Mouse (Mus musculus) gastrocnemius, postnatal 4 days (tissue): ENCODE measurements around the gene St7l. TPM values are rescaled to one million over a fixed set of nuclear protein-coding genes. Genes with fewer than 3 reads are reported as not detected.

Experiments used
- DNase-seq, 2 experiments: peaks; one replicate each; pipeline ENCODE4 v3.0.0; 2021 to 2022; ENCODE audit warnings: low spot score in 2 of 2, mixed read lengths in 2 of 2
- total RNA-seq, 2 experiments: library from RNA; stranded (reverse); gene quantifications; 2 replicates each; pipeline ENCODE4 v1.2.3; 2021

Gene St7l
- total RNA-seq, 2 experiments from 2014 or later, result 22.9 to 29.4 TPM

DNA sequence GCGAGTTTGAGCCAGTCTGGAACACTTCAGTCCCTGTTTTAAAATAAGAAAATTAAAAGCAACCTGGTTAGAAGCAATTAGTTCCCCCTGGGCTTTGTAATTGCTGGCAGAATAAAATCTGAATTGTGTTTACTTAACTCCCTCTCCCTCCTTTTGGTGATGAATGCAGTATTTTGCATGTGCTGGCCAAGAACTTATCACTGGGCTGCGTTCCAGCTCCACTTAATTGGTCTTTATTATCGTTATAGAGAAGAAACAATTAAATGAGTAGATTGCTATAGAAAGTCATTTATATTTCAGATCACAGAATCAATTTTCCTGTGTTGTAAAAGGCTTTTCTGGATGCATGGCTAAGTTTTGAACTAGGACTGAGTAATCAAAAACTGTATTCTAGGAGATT is 32.3 kb downstream of the St7l start:
- no peak for DNase-seq

GRCm38 (mm10) chr3:104901154-104901553 is 37.3 kb downstream of the St7l start:
- DNase-seq, result no peak

GRCm38 (mm10) chr3:104905389-104905788 is 41.6 kb downstream of the St7l start:
- DNase-seq, result no peak

DNA sequence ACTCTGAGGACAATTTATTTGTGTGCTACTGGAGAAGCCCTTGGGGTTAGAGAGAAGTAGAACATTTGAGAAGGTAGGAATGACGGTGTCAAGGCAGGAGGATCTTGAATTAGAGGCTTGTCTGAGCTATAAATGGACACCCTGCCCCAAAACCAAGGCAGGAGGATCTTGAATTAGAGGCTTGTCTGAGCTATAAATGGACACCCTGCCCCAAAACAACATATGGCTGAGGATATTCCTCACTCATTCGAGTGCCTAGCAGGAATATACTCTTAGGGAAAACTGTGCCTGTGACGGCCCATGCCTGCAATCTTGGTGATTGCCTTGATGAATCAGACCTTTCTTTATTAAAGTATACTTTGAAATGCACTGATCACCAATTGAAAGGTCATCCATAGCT is 42.2 kb downstream of the St7l start:
- DNase-seq, result no peak

DNA sequence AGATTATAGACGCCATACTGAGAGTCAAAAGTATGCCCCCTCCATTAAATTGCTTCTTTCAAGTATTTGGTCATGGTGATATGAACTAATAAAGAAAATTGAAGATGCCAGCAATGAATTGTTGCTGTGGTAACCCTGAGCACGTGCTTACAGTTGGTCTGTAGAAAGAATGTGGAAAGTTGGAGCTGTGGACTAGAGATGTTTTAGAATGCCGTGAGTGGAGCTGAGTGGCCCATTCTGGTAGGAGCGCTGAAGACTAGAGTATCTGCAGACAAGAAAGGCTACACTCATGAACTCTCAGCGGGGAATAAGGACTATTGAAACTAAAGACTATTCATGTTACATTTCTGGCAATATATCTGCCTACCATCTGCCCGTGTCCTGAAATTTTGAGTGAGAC is 45.4 kb downstream of the St7l start:
- no peak for DNase-seq

GRCm38 (mm10) chr3:104914986-104915385 is 51.2 kb downstream of the St7l start:
- no peak for DNase-seq

DNA sequence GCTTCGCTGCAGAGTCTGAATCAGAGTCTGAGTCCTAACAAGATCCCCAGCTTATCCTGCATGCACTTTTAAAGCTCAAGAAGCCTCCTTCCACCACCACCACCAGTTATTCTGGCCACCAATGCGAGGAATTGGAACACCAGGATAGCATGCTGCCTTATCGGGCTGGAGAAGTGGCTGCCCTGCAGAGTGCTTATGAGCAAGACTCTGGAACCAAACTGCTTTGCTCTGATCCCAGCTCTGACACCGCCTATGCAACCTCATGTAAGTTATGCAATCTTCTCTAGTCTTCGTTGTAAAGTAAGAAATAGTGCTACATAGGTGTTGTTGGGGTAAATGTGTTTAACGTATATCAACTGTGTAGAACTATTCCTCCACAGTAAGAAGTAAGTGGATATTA is 65.6 kb downstream of the St7l start:
- no peak for DNase-seq

DNA sequence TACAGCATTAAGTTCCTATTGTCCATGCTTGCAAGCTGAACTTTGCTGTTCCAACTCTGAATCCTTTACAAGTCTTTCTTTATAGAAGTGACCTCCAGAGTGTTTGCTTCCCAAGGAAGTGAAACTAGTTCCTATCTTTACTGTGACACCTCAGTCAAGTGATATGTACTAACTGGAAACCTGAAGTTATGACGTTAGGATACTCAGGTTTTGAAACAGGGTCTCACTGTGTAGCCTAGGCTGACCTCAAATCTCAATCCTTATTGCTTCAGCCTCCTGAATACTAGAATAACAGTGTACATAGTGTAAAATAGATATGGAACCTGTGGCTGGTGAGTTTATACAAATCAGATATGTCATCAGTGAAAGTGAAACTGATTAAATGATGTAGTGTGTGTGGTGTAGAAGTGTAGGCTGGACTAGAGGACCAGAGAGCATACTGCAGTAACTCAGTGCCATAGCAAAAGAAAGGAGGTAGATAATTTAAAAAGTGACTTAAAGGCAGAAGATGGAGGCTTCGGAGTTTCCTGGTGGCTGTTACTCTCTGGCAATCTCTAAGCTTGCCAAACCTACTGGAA is 74.0 kb downstream of the St7l start:
- DNase-seq, result no peak

DNA sequence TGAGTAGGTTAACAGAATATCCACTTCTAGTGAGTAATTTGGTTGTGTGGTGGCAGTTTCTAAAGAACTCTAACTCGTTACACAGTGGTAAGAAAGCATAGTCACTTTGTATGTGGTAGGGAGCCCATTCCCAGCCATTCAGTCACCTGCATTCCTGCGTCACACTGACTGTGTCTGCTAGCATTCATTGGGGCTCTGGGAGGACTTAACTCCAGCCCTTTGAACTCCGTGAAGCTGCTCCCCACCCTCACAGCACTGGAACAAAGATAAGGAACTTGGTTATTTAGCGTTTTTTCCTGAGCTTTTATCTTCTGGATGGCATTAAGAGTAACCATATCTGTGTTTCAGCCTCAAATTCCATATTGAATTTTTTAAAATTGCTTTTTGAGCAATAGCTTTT is 74.5 kb downstream of the St7l start:
- DNase-seq, result no peak

- DNase-seq, result no peak
Observed at GRCm38 (mm10) chr3:104940691-104941090, 76.9 kb downstream of the St7l start.

- DNase-seq, result no peak
Observed at GRCm38 (mm10) chr3:104942682-104943081, 78.9 kb downstream of the St7l start.

DNA sequence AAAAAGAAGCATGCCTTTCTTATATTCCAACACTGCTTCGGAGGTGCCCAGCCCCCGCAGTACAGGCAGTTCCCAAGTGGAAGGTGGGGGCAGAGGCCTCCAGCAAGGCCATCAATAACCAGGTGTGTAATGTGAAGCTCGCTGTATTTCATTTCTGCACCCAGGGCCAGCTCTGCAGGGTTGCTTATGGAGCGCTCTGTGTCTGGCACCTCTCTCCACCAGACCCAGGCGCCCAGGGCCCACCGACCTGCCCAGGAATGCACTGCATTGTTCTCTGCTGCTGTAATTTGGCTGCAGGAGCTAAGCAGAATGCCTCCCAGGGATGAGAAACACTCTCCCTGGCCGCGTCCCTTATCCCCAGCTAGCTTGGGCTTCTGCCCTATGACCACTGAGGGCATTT is 79.5 kb downstream of the St7l start:
- DNase-seq, result no peak

GRCm38 (mm10) chr3:104944894-104945293 is 81.1 kb downstream of the St7l start:
- DNase-seq, result no peak

- DNase-seq, result no peak
Observed at GRCm38 (mm10) chr3:104950926-104951325, 87.1 kb downstream of the St7l start.

GRCm38 (mm10) chr3:104952891-104953670 is 89.3 kb downstream of the St7l start:
- no peak for DNase-seq

DNA sequence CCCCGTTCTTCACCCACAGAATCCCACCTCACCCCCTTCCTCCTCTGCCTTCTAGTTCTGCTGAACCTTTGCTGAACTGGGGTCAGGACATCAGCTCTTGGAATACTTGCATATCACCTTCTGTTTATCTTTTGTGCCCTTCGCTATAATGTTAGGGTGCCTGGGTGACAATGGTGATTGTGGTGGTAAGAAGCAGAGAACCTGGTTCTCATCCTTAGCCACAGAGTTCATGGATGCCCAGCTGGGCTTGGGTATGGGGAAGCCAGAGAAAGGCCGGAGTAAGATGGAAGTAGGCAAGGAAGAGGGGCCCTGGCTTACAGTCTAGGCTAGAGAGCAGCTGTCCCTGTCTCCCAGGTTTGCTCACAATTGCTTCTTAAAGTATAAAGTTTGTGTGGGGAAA is 90.3 kb downstream of the St7l start:
- no peak for DNase-seq

DNA sequence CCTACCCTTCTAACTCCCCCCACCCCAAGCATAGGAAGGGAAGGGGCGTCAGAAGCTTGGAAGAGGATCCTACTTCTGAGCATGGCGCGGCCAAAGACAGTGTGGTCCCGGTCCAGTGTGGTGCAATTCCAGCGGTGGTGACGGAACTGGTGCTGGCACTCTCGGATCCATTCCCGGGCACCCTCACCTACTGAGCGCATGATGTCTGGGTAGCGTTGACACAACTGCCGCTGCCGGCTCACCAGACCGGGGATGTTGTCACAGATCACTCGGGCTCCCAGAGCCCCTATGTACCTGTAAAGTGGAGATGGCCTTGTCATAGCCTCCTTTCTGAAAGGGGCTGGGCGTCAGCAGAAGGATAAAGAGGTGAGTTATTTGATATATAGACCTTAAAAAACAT is 90.7 kb downstream of the St7l start:
- DNase-seq, result no peak

DNA sequence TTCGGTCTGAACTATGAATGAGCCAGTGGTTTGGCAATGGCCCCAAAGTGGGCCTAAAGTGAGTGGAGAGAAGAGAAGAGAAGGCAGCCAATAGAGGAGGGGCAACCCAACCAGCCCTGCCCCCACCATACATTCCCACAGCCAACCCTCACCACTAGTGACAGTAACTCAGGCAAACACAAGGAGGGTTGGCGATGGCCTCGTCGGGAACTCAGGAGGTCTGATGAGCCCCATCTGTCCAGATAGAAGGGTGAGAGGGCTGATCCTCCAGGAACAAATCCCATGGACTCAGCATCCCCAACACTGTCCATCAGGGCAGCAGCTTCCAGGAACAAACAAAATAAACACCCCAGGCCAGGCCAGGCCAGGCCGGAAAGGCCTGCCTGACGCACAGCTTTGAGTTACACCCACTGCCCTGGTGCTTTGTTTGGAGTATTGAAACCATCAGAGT is 92.4 kb downstream of the St7l start:
- no peak for DNase-seq

DNA sequence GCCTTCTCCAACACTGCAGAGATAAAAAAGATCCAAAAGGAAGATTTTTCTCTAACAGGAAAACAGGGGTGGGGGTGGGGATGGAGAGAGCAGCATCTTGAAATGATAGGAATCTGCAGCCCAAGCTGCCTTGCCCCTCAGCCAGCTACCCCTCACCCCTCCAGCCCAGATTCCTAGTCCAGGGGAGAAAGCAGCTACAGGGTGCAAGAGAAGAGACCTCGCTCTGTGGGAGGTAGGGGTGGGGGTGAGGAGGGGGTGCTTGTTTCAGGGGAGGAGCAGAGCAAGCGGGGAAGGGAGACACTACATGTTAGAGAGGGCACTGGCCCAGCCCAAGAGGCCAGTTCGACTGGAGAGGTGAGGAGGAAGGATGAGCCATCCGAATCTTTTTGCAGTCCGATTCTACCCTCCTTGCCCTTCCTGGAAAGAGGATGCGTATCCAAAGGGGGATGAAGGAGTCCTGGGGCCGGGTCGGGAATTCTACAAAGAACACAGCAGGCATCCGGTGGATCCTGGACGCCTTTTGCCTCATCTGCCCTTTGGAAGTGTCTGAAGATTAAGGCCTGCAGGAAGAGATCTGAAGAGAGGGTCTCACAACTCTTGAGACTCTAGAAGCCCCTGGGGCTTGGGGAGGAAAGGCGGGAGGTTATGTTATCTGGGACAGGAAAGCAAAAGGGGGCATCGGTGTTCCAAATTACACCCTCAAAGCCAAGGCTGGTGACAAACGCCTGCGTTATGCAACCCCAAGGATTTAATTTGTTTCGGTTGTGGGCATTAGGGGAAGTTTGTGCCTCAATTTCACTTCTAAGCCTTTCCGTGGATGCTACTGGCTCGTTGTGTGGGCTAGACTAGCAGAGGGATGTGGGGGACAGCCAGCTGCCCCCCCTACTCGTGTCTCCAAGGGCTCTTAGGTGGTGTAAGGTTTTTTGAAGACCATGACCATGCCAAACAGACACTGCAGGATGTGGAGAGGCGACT is 96.5 kb downstream of the St7l start:
- DNase-seq, result no peak

- DNase-seq, result peak in 1 of 2 experiments; percentile 33
Observed at GRCm38 (mm10) chr3:104961066-104962059, 97.6 kb downstream of the St7l start, which contains the start of gene Wnt2b. Gene Wnt2b (minus strand): TSS chr3:104961921.
